Mouse (Mus musculus) B cell, adult (primary cell): ENCODE data around the gene Polg. TPM values are rescaled to one million over a fixed set of nuclear protein-coding genes. Genes with fewer than 3 reads are reported as not detected.

ENCODE experiments used
- total RNA-seq: library from RNA; stranded (reverse); gene quantifications from 4 replicates; pipeline ENCODE4 v1.2.4, GENCODE M21; 2023; ENCODE audit not compliant: inconsistent age

Gene Polg
- 155 to 191 TPM (median 180 TPM) in 4 replicates for total RNA-seq

DNA sequence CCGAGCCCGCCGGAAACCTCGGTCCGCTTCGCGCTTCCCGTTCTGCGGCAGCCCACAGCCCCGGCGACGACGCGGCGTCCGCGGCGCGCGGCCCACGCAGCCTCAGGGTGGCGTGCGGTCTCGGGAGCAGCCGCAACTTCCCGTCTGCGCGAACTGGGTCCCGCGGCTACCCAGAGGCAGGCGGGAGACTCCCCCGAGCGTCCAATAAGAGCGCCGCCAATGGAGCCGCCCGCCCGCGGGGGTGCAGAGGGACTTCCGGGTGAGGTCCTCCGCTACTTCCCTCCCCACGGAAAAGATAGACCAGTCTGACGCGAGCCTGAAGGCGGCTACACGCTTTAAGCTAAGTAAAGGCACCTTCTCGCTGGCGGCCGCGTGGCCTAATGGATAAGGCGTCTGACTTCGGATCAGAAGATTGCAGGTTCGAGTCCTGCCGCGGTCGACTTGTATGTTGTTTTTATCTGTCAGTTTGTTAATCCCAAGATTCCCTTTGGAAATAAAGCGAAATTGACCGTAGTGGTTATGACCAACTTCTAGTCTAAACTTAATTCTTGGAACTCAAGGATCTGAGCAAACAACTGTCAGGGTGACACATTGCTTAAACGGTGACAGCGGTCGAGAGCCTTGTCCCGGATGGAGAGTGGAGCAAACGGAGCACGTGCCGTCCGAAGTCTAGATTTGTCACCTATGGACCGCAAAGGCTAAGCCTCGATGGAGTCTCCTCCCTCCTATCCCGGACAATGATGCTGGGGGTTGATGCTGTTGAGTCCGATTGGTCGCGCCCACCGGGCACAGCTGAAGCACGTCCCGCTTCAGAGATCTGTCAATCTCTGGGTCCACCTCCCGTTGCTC lies at the start of gene Polg:
Polg (minus strand) TSS at position 310 of the 849 bp plus-strand sequence.

Other genes starting within 250 kb of the Polg start
- 68.9 to 72.4 TPM (median 70.4 TPM) in 4 replicates for gene Abhd2, start 193.2 kb downstream of the Polg start, total RNA-seq
- not detected in 4 replicates for gene Rlbp1, start 79.3 kb downstream of the Polg start, total RNA-seq
- 3.6 to 4.7 TPM (median 3.9 TPM) in 4 replicates for gene Fanci, start 74.4 kb downstream of the Polg start, total RNA-seq
- not detected in 4 replicates for gene Rhcg, start 151.3 kb upstream of the Polg start, total RNA-seq
- gene Ticrr, start 193.8 kb upstream of the Polg start, total RNA-seq: 2.8 to 4.9 TPM (median 3.5 TPM) in 4 replicates
- 0.10 to 0.27 TPM (median 0.13 TPM) in 3 of 4 replicates, not detected in the other for gene Kif7, start 249.4 kb upstream of the Polg start, total RNA-seq